Mouse (Mus musculus) cerebellum, postnatal 10 days (tissue): ENCODE results near the gene Ugt3a1.
"Not testable (repeated sequence)": the region's sequence is repeated elsewhere in the genome, so short reads cannot be mapped to it uniquely, and the experiment has no call there.

Source experiments
- DNase-seq, 2 experiments: peaks; one replicate each; pipeline ENCODE4 v3.0.0; 2021; ENCODE audit warnings: mixed read lengths in 2 of 2

The Ugt3a1 gene

DNA sequence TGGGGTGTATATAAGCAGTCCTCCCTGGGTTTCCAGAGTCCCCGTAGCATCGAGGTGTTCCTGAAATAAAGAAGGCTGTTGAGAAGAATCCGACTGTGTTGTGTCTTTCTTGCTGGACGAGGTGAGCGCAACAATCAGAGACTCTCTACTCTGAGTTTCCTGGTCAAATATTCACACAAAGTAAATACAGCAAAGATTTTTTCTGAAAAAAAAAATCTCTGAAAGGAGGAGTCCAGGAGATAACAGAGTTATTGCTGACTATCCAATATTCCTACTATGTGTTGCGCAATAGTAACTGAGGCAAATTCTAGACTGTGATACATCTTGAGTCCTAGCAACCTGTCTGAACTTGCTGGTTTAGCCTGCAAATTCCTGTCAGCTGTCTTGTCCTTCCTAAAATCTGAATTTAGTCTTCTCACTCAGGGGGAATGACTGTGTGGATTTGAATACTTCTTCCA is at the start of gene Ugt3a1:
TSS of gene Ugt3a1 (plus strand) at position 51 of the 458 bp plus-strand sequence.
- DNase-seq: no peak

DNA sequence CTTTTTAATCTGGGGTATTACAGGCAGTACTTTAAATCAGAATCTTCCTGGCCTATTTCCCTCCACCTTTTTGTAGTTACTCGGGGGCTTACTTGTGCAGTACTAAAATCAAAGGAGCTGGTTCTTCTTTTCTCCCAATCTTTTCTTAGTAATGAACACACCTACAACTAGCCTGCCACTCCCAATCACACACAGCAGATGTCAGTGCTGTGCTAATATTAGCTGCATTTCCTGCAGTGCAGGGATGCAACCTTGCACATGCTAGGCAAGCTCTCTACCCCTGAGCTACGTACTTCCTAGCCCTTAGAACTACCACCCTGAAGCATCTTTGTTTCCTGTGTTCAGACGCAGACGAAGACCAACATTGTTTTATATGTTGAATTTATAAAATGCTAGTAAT is 45.8 kb upstream of the Ugt3a1 start:
- not testable (repeated sequence) for DNase-seq

DNA sequence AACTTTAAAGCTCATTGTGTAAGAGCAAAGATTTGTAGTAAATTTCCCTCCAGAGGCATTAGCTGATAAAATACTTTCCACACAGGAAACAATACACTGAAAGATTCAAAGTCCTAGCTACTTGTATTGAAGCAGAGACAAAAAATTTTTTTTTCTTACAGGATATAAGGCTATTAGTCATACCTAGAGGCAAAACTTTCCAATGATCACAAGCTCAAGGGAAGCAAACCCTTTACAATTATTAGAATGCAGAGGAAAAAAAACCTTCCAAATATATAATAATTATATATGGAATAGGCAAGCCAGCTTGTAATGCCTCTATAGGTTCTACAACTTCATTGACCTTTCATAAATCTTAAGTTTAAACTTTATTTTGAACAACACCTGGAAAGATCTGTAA is 30.3 kb upstream of the Ugt3a1 start:
- no peak for DNase-seq

DNA sequence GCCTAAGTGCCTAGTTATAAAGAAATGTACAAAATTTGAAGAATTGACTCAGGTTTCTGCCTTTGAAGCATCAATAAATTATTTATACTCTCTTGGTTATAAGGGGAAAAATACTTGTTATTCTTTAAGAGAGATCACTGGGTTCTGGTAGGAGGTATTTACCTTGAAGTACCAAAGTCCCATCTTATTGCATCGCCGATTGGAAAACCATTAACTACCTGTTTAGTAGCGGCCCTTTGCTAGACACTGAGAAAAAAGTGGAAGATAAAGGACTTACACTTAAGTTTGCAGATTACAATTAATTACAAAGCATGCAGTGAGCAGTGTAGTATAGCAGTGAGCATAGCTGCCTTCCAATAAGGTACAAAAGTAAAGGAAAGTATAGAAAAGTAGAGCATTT is 23.8 kb upstream of the Ugt3a1 start:
- DNase-seq: no peak

DNA sequence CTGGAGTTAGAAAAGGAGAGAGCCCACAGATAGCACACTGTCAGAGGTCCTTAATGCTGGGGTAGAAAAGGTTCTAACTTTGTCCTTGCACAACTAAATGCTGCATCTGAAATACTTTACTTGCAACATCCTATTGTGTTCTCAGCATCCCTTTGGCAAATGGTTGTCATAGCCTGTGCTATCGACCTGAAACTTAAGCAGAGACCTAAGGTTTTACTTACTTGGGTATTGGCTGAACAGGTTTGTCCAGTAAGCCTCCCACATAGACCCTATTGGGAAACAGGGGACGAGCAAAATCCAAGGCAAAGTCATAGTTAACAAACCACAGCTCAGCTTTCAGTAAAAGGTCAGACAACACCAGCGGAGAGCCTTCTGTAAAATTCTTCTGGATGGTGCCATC is 16.1 kb upstream of the Ugt3a1 start:
- DNase-seq: no peak

DNA sequence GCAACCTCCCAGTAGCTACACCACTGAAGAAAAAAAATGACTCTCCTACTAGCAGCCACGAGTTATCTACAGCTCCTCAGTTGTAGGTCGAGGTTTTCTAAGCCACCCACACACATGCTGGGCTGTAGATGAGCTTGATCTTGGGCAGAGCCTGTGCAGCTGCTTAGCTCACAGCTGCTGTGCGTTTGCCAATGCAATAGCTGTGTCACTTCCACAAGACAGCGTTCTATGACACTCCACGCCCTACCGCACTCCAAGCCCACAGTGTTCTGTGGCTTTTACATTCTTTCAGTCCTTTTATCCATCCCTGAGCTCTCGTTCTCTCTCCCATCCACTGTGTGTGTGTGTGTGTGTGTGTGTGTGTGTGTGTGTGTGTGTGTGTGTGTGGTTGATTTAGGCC is 4.8 kb upstream of the Ugt3a1 start:
- no peak for DNase-seq

DNA sequence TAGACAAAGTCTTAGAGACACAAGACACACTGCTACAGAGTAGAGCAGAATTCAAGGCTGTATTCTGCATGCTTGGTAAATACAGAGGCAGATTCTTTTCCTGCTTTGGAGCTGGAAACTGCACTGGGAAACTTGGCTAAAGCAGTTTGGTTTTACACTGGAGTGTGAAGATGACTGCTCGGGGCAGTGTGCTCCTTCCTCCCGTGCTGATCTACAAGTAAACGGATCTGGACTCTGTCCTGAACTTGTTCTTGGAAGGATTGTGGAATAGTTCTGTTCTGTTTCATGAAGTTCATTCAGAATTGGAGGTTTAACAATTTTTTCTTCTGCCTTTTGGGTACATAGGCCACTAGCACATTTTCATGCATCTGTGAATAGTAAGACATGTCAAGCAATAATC is 2.3 kb downstream of the Ugt3a1 start:
- DNase-seq: no peak

DNA sequence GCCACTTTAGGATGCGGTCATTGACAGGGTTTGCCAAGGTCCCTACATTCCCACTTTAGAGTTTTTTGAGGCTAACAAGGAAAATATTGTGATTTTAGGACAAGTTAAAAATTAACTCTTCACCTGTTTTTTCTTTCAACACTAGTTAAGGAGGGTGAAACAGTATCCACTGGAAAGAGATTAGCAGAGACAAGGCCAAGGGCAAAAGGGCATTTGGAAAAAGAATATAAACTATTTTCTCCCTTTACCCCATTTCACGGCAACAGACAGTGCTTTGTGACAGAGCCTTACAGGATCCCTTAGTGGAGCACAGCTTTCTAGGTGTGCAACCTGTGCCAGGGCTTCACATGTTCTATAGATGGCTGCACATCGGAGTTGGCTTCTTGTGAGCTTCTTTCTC is 2.9 kb downstream of the Ugt3a1 start:
- DNase-seq: no peak

DNA sequence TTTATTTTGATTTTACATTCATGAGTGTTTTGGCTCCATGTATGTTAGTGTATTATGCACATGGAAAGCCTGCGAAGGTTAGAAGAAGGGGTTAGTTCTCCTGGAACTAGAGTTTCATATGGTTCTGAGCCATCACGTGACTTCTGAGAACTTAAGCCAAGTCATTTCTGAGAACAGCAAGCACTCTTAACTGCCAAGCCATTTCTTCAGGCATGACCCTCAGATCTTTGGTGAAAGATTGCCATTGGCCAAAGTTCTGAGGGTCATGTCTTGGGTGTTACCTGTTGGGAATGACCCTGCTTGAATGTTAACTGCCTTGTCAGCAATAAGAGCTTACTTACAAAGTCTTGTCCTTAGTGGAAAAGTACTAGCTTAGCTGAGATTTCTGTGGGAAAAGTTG is 6.5 kb downstream of the Ugt3a1 start:
- DNase-seq: no peak

DNA sequence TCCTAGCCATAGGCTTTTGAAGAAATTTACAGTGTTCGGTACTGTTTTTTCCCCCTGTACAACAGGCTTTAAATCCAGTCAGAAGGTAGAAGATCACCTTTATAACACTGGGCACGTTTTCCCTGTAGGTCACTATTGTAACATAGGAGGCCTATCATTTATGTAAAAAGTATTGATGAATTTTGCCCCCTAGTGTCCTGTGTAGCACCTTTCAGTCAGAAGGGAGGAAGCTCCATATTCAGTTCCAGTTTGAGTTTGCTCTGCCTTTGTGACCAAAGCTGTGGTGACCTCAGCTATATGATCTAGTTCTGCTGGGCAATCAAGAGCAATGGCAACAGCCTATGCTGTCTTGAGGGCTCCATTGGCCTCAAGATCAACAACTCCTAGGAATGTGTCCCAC is 13.0 kb downstream of the Ugt3a1 start:
- DNase-seq: no peak

DNA sequence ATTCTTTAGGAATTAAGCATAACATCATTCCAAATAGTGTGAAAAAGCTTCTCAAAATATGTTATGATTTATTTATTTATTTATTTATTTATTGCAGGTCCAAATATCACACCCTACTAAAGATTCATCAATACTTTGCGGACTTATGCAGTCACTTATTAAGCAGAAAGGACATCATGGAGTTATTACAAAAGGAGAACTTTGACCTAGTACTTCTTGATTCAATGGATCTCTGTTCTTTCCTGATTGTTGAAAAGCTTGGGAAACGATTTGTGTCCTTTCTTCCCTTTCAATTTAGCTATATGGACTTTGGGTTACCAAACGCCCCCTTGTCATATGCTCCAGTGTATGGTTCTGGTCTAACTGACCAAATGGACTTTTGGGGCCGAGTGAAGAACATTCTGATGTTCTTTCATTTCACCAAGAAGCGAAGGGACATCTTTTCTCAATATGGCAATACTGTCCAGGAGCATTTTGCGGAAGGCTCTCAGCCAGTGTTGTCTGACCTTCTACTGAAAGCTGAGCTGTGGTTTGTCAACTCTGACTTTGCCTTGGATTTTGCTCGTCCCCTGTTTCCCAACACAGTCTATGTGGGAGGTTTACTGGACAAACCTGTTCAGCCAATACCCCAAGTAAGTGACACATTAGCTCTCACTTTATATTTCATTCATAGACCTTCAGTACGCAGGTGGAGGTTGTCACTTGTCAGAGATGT is 29.4 kb downstream of the Ugt3a1 start:
- no peak for DNase-seq

DNA sequence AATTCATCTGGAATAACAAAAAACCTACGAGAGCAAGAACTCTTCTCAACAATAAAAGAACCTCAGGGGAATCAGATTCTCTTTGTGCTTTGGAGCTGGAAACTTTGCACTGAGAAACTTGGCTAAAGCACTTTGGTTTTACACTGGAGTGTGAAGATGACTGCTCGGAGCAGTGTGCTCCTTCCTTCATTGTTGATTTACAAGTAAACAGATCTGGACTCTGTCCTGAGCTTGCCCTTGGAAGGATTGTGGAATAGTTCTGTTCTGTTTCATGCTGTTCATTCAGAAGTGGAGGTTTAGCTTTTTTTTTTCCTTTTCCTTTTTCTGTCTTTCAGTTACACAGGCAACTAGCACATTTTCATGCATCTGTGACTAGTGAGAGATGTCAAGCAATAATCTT is 57.9 kb downstream of the Ugt3a1 start:
- DNase-seq: no peak

DNA sequence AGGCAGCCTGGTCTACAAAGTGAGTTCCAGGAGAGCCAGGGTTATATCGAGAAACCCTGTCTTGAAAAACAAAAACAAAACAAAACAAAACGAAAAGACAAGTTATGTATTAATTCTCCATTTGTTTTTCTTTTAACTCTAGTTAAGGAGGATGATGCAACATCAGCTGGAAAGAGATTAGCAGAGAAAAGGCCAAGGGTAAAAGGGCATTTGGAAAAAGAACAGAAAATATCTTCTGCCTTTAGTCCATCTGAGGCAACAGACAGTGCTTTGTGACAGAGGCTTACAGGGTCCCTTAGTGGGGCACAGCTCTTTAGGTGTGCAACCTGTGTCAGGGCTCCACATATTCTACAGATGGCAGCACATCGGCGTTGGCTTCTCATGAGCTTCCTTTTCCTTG is 58.7 kb downstream of the Ugt3a1 start, which contains the start of gene Ugt3a2:
TSS of gene Ugt3a2 (plus strand) at position 210 of the 400 bp plus-strand sequence.
- DNase-seq: no peak

DNA sequence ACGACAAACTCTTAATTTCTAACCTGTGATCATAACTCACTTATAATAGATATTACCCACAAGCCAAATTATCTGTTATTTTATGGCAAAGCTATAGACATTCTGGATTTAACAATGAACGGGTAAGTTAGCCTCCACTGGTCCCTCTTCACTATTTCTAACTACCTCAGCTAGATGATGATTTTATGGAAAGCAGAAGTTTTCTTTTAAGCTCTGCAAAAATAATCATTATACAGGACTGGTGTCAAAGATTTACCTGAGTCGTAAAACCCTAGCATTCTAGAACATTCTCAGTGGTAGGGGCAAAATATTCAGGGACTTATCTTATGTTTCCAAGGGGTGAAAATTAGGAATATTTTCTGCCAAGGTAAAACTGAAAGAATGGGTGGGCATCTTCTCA is 59.9 kb downstream of the Ugt3a1 start:
- no peak for DNase-seq

DNA sequence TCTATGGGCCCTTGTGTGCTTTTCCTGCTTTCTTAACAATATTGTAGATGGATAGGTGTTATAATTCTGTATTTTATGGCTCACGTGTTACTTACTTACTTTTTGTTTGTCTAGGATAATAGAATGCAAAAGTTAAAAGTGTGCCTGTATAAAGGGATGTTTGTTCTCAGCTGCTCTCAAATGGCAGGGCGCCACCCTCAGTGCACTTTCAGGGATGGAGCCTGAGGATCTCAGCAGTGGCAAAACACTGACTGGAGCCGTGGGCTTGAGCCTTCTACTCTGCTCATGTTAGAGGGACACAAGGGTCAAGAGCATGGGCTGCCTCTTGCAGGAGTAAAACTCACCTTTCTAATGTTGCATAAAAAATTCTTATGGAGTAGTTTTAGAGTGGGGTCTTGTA is 60.3 kb downstream of the Ugt3a1 start:
- DNase-seq: no peak

DNA sequence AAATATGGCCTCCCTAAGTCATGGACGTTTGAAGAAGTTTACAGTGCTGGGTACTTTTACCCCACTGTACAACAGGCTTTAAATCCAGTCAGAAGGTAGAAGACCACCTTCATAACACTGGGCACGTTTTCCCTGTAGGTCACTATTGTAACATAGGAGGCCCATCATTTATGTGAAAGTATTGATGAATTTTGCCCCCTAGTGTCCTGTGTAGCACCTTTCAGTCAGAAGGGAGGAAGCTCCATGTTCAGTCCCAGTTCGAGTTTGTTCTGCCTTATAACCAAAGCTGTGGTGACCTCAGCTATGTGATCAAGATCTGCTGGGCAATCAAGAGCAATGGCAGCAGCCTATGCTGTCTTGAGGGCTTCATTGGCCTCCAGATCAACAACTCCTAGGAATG is 72.1 kb downstream of the Ugt3a1 start:
- DNase-seq: no peak

DNA sequence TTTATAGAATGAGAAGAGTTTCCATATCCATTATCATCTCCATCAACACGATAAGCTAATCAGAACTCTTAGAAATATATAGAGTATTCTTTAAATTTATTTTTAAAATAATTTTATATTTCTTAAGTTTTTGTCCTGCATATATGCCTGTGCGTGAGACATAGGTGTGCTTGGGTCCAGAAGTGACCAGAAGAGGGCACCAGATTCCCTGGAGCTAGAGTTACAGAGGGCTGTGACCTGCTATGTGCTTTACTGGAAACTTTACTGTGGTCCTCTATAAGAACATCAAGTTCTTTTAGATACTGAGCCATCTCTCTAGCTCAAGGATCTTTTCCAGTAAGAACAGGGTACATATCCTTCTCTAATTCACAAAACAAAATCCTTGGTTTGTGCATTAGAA is 86.1 kb downstream of the Ugt3a1 start:
- no peak for DNase-seq
